Mouse (Mus musculus): Measurements from ENCODE around the gene Socs3. TPM values are rescaled to one million over a fixed set of nuclear protein-coding genes. Genes with fewer than 3 reads are reported as not detected.

Socs3 gene
- total and polyA plus RNA-seq, 3 experiments, result 0.96 to 1.9 TPM; not detected in 1

GRCm38 (mm10) chr11:117958197-117958596, 11.7 kb downstream of the Socs3 start:
- Histone ChIP-seq H3K4me1 (ENCODE audit: control insufficient read depth in 1 of 2, insufficient read depth in 2 of 2, low read length in 2 of 2) (peaks cover 0 to 3% of the 10 kb centered on the region in 2 experiments; a peak in 1 of 4 replicates), H3K27ac (ENCODE audit: control insufficient read depth, low read depth, low read length) (no peak overlapping the region), H3K9me3 (replicated peaks; ENCODE audit: insufficient read depth, low read length) (no peaks in the 10 kb centered on the region), H3K27me3 (ENCODE audit: control insufficient read depth in 1 of 2, insufficient read depth in 2 of 2, low read length in 2 of 2) (peaks cover 9 to 10% of the 10 kb centered on the region in 2 experiments), H3K9ac (ENCODE audit: control insufficient read depth, low read depth, low read length, poor library complexity, severe bottlenecking) (no peak overlapping the region), H3K4me3 (ENCODE audit: control insufficient read depth in 1 of 2, insufficient read depth in 1 of 2, low read depth in 2 of 2, low read length in 2 of 2) (no peak overlapping the region), H3K36me3 (ENCODE audit: control insufficient read depth in 1 of 2, insufficient read depth in 2 of 2, low read length in 2 of 2) (peaks cover 0 to 2% of the 10 kb centered on the region in 2 experiments; a peak in 1 of 4 replicates), H3K79me2 (ENCODE audit: control insufficient read depth, insufficient read depth, low read length, poor library complexity) (no peaks in the 10 kb centered on the region)
- no peak for DNase-seq (ENCODE audit: low read depth, low spot score)
- TF ChIP-seq ZC3H11A (IDR thresholded peaks at IDR 0.05; ENCODE audit: low read depth, low read length) (no peak), TAL1 (IDR thresholded peaks at IDR 0.05; ENCODE audit: low read length) (no peak), TBP (IDR thresholded peaks at IDR 0.05; ENCODE audit: low read depth, low read length) (no peak), E2F4 (IDR thresholded peaks at IDR 0.05; ENCODE audit: borderline replicate concordance, low read depth, low read length) (no peak), UBTF (IDR thresholded peaks at IDR 0.05; ENCODE audit: borderline replicate concordance, insufficient read depth, low read depth, low read length) (no peak), NRF1 (IDR thresholded peaks at IDR 0.05; ENCODE audit: insufficient read depth, low read depth, low read length, poor library complexity, severe bottlenecking) (no peak), MAZ (IDR thresholded peaks at IDR 0.05; ENCODE audit: low read depth, low read length) (no peak), POLR2AphosphoS5 (IDR thresholded peaks at IDR 0.05; ENCODE audit: borderline replicate concordance, low read depth, low read length) (no peak), POLR2AphosphoS2 (IDR thresholded peaks at IDR 0.05; ENCODE audit: low read length) (no peak), USF1 (IDR thresholded peaks at IDR 0.05; ENCODE audit: low read depth, low read length) (no peak)

- no peaks in the 10 kb centered on the region for H3K79me2 ChIP-seq (ENCODE audit: control insufficient read depth, insufficient read depth, low read length, poor library complexity)
- H3K27me3 ChIP-seq (ENCODE audit: control insufficient read depth in 1 of 2, insufficient read depth in 2 of 2, low read length in 2 of 2), result peaks cover 13 to 17% of the 10 kb centered on the region in 2 experiments
- H3K9ac ChIP-seq (ENCODE audit: control insufficient read depth, low read depth, low read length, poor library complexity, severe bottlenecking), result no peak overlapping the region
- H3K36me3 ChIP-seq (ENCODE audit: control insufficient read depth in 1 of 2, insufficient read depth in 2 of 2, low read length in 2 of 2), result no peaks in the 10 kb centered on the region
- H3K4me3 ChIP-seq (ENCODE audit: control insufficient read depth in 1 of 2, insufficient read depth in 1 of 2, low read depth in 2 of 2, low read length in 2 of 2), result no peak overlapping the region
- H3K27ac ChIP-seq (ENCODE audit: control insufficient read depth, low read depth, low read length), result no peak overlapping the region
- no peaks in the 10 kb centered on the region for H3K9me3 ChIP-seq (replicated peaks; ENCODE audit: insufficient read depth, low read length)
- H3K4me1 ChIP-seq (ENCODE audit: control insufficient read depth in 1 of 2, insufficient read depth in 2 of 2, low read length in 2 of 2), result no peaks in the 10 kb centered on the region
- TF ChIP-seq ZKSCAN1 (IDR thresholded peaks at IDR 0.05; ENCODE audit: low read depth, low read length), result no peak
- TF ChIP-seq USF2 (IDR thresholded peaks at IDR 0.05; ENCODE audit: borderline replicate concordance in 1 of 2, insufficient read depth in 1 of 2, low read depth in 1 of 2, low read length in 2 of 2), result no peak
- no peak for TF ChIP-seq CTCF (IDR thresholded peaks at IDR 0.05 in 2 of 3, conservative IDR thresholded peaks at IDR 0.05 in 1 of 3; ENCODE audit: control insufficient read depth in 1 of 3, insufficient read depth in 1 of 3, low read depth in 2 of 3, low read length in 3 of 3, poor library complexity in 1 of 3, severe bottlenecking in 1 of 3)
- TF ChIP-seq POLR2AphosphoS2 (IDR thresholded peaks at IDR 0.05; ENCODE audit: low read length), result no peak
- no peak for TF ChIP-seq JUND (IDR thresholded peaks at IDR 0.05; ENCODE audit: low read depth, low read length)
- no peak for TF ChIP-seq ZNF384 (IDR thresholded peaks at IDR 0.05; ENCODE audit: low read depth, low read length)
- no peak for DNase-seq (ENCODE audit: low read depth, low spot score)
Observed at GRCm38 (mm10) chr11:117955621-117956020, 14.2 kb downstream of the Socs3 start.
